Mouse (Mus musculus) kidney, embryonic 16.5 days (tissue): ENCODE data around the gene Tmem163. TPM values are rescaled to one million over a fixed set of nuclear protein-coding genes. Genes with fewer than 3 reads are reported as not detected.

Experiments
- ATAC-seq: fragments of 200-750 bp; cut with Nextera tagmentation; 2 replicates; pipeline ENCODE4 v1.8.0; 2017; ENCODE audit warnings: moderate TSS enrichment; ENCODE audit not compliant: low FRiP score, low TSS enrichment
- H3K27ac ChIP-seq: fragments of 300-500 bp; sonication (generic); 2 replicates; pipeline ENCODE4 v1.5.1; 2014; ENCODE audit warnings: low read length
- H3K27me3 ChIP-seq: fragments of 300-500 bp; sonication (generic); 2 replicates; pipeline ENCODE4 v1.6.1; 2014; ENCODE audit warnings: low read length, control low read depth, mixed read lengths; ENCODE audit not compliant: insufficient read depth
- H3K36me3 ChIP-seq: fragments of 300-500 bp; sonication (generic); 2 replicates; pipeline ENCODE4 v1.6.1; 2014; ENCODE audit warnings: low read length, control low read depth, mixed read lengths; ENCODE audit not compliant: insufficient read depth
- H3K4me1 ChIP-seq: fragments of 300-500 bp; sonication (generic); 2 replicates; pipeline ENCODE4 v1.6.1; 2014; ENCODE audit warnings: low read length, control low read depth, mixed read lengths; ENCODE audit not compliant: insufficient read depth
- H3K4me2 ChIP-seq: fragments of 300-500 bp; sonication (generic); replicated peaks from 2 replicates; pipeline ENCODE4 v1.6.1; 2014; ENCODE audit warnings: low read depth, low read length
- H3K4me3 ChIP-seq: fragments of 300-500 bp; sonication (generic); 2 replicates; pipeline ENCODE4 v1.5.1; 2014; ENCODE audit warnings: mild to moderate bottlenecking, low read length
- H3K9ac ChIP-seq: fragments of 300-500 bp; sonication (generic); replicated peaks from 2 replicates; pipeline ENCODE4 v1.6.1; 2014; ENCODE audit warnings: low read length
- H3K9me3 ChIP-seq: fragments of 300-500 bp; sonication (generic); 2 replicates; pipeline ENCODE4 v1.6.1; 2016; ENCODE audit warnings: low read length, control low read depth
- WGBS: fragments of 180-500 bp; shearing (Covaris S2); extraction: QIAGEN DNeasy Blood & Tissue Kit; methylation state at CpG from one replicate; pipeline ENCODE4 v1.1.7; 2014; 5-methylcytosine and 5-hydroxymethylcytosine counted together
- polyA plus RNA-seq: library from polyadenylated mRNA; unstranded; fragments of >200 nt; fragmentation: Nextera tagmentation; extraction: Ambion mirVana; gene quantifications from 2 replicates; pipeline ENCODE4 v1.2.1, GENCODE M21; 2015

Gene Tmem163
- polyA plus RNA-seq, 1 experiment from 2014 or later, result 0.99 TPM

- Histone ChIP-seq H3K36me3 (no peaks in the 10 kb centered on the region), H3K9ac (no peak overlapping the region), H3K27me3 (peaks cover 10% of the 10 kb centered on the region), H3K4me3 (no peak overlapping the region), H3K27ac (no peak overlapping the region), H3K4me1 (0 out of 2 replicates have a peak, but pooled peaks cover 1% of the 10 kb centered on the region), H3K4me2 (no peak overlapping the region), H3K9me3 (no peaks in the 10 kb centered on the region)
- ATAC-seq, result no peak
- WGBS, result 81% methylated on average over 4 of the region's 4 CpGs
Observed at GRCm38 (mm10) chr1:127541522-127541921, 137.8 kb downstream of the Tmem163 start.

GRCm38 (mm10) chr1:127537204-127538038, 141.9 kb downstream of the Tmem163 start:
- WGBS, result 28% methylated on average over 17 of the region's 17 CpGs
- Histone ChIP-seq H3K9me3 (no peaks in the 10 kb centered on the region), H3K36me3 (no peaks in the 10 kb centered on the region), H3K27ac (no peak overlapping the region), H3K27me3 (peaks cover 31% of the 10 kb centered on the region), H3K9ac (no peak overlapping the region), H3K4me3 (no peak overlapping the region), H3K4me2 (peak overlapping the region; percentile 11; the same call in 1 of the 2 replicates), H3K4me1 (peaks cover 15% of the 10 kb centered on the region)
- no peak for ATAC-seq

GRCm38 (mm10) chr1:127536448-127536847, 142.9 kb downstream of the Tmem163 start:
- Histone ChIP-seq H3K9me3 (no peaks in the 10 kb centered on the region), H3K36me3 (no peaks in the 10 kb centered on the region), H3K4me2 (no peak overlapping the region), H3K27ac (no peak overlapping the region), H3K9ac (no peak overlapping the region), H3K4me3 (no peak overlapping the region), H3K27me3 (peaks cover 31% of the 10 kb centered on the region), H3K4me1 (peaks cover 16% of the 10 kb centered on the region)
- no peak; the same call in 1 of the 2 replicates for ATAC-seq
- WGBS, result 29% methylated on average over 5 of the region's 5 CpGs

- Histone ChIP-seq H3K27ac (no peak overlapping the region), H3K36me3 (no peaks in the 10 kb centered on the region), H3K9me3 (no peaks in the 10 kb centered on the region), H3K4me1 (peaks cover 18% of the 10 kb centered on the region), H3K27me3 (peaks cover 23% of the 10 kb centered on the region), H3K4me2 (peak overlapping the region; percentile 22; the same call in 1 of the 2 replicates), H3K9ac (no peak overlapping the region), H3K4me3 (no peak overlapping the region)
- WGBS, result 55% methylated on average over 5 of the region's 5 CpGs
- peak; percentile 20; the same call in 1 of the 2 replicates for ATAC-seq
Observed at GRCm38 (mm10) chr1:127531723-127532122, 147.6 kb downstream of the Tmem163 start.

- Histone ChIP-seq H3K9ac (no peak overlapping the region), H3K27me3 (peaks cover 17% of the 10 kb centered on the region), H3K27ac (no peak overlapping the region), H3K4me2 (peak overlapping the region; percentile 22; the same call in 1 of the 2 replicates), H3K4me3 (no peak overlapping the region), H3K9me3 (no peaks in the 10 kb centered on the region), H3K4me1 (peaks cover 15% of the 10 kb centered on the region), H3K36me3 (no peaks in the 10 kb centered on the region)
- peak; percentile 95 for ATAC-seq
- 19% methylated on average over 14 of the region's 14 CpGs for WGBS
Observed at GRCm38 (mm10) chr1:127530849-127531580, 148.3 kb downstream of the Tmem163 start.

GRCm38 (mm10) chr1:127523364-127523763, 156.0 kb downstream of the Tmem163 start:
- no peak overlapping the region for H3K27ac ChIP-seq
- H3K4me3 ChIP-seq, result no peak overlapping the region
- peak; percentile 57 for ATAC-seq
- no peaks in the 10 kb centered on the region; the same call in 1 of the 2 replicates for H3K27me3 ChIP-seq
- H3K36me3 ChIP-seq, result no peaks in the 10 kb centered on the region
- H3K9ac ChIP-seq, result no peak overlapping the region
- H3K4me1 ChIP-seq, result no peaks in the 10 kb centered on the region
- no peaks in the 10 kb centered on the region for H3K9me3 ChIP-seq
- H3K4me2 ChIP-seq, result no peak overlapping the region
- 75% methylated on average over 8 of the region's 8 CpGs for WGBS

- no peak overlapping the region for H3K4me2 ChIP-seq
- WGBS, result 97% methylated on average over 10 of the region's 10 CpGs
- H3K27ac ChIP-seq, result no peak overlapping the region
- H3K4me3 ChIP-seq, result no peak overlapping the region
- peaks cover 9% of the 10 kb centered on the region for H3K9me3 ChIP-seq
- H3K27me3 ChIP-seq, result no peaks in the 10 kb centered on the region
- ATAC-seq, result no peak
- no peaks in the 10 kb centered on the region for H3K36me3 ChIP-seq
- no peak overlapping the region for H3K9ac ChIP-seq
- no peaks in the 10 kb centered on the region for H3K4me1 ChIP-seq
Observed at GRCm38 (mm10) chr1:127514888-127515287, 164.5 kb downstream of the Tmem163 start.

GRCm38 (mm10) chr1:127514479-127514878, 164.9 kb downstream of the Tmem163 start:
- 63% methylated on average over 3 of the region's 3 CpGs for WGBS
- ATAC-seq, result no peak
- Histone ChIP-seq H3K9me3 (peaks cover 9% of the 10 kb centered on the region), H3K4me3 (no peak overlapping the region), H3K27me3 (no peaks in the 10 kb centered on the region), H3K9ac (no peak overlapping the region), H3K27ac (no peak overlapping the region), H3K4me1 (no peaks in the 10 kb centered on the region), H3K36me3 (no peaks in the 10 kb centered on the region), H3K4me2 (no peak overlapping the region)

GRCm38 (mm10) chr1:127513664-127514063, 165.7 kb downstream of the Tmem163 start:
- ATAC-seq, result no peak
- Histone ChIP-seq H3K4me2 (no peak overlapping the region), H3K9ac (no peak overlapping the region), H3K36me3 (no peaks in the 10 kb centered on the region), H3K4me3 (no peak overlapping the region), H3K9me3 (peaks cover 9% of the 10 kb centered on the region), H3K27me3 (no peaks in the 10 kb centered on the region), H3K27ac (no peak overlapping the region), H3K4me1 (no peaks in the 10 kb centered on the region)
- 82% methylated on average over 3 of the region's 3 CpGs for WGBS
